Mouse (Mus musculus) erythroid progenitor cell, adult 5-6 weeks (primary cell): Measurements from ENCODE around the gene Iyd. TPM values are rescaled to one million over a fixed set of nuclear protein-coding genes. Genes with fewer than 3 reads are reported as not detected.

Experiments
- ATAC-seq: replicated peaks from 2 replicates; pipeline ENCODE4 v1.8.0; 2016; ENCODE audit warnings: moderate number of reproducible peaks, mild to moderate bottlenecking, moderate TSS enrichment, inconsistent platforms; ENCODE audit not compliant: poor library complexity, low FRiP score, severe bottlenecking
- total RNA-seq, 2 experiments: library from RNA; stranded (forward) in 1 of 2; stranded (reverse) in 1 of 2; fragments of 150-400 nt in 1 of 2; fragments of 186-747, 209-891 nt in 1 of 2; gene quantifications; 2 replicates each; pipeline versions ENCODE4 v1.2.3 to v1.2.4; 2015 to 2017; ENCODE audit warnings: low replicate concordance in 2 of 2

The Iyd gene
- total RNA-seq, 2 experiments from 2014 or later = not detected

DNA sequence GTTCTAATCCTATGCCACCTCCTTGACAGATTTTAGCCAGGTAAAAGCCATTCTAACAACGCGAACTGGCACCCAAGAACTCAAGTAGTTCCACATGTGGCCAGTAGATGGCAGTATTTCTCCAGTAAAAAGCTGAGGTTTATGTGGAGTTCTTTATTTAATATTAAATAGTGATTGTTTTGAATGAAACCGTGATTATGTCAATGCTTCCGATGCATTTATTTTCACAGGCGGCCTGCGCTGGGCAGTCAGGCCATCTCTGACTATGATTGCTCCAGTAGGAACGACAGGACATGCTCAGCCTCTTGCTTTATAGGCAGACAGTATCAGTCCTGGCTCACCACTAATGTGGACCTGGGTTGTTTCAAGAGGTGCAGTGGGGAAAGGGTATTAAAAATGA lies 5.6 kb upstream of the Iyd start:
- no peak for ATAC-seq

DNA sequence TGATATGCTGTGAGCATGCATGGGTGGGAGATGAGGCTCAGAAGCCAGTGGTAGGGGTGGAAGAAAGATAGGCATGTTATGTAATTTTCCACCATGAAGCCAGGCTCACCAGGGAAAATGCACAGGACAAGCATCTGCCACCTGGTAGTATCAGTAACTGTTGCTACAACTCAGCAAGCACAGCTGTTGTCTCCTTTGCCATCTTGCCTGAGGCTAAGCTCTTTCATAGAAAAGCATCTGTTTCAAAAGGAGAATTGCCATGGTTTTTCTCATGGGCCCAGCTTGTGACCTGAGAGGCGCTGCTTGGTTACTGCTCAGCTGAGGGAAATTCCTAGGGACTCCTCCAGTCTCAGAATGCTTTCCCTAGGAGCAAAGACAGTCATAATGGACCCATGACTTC lies 3.7 kb upstream of the Iyd start:
- ATAC-seq = no peak

DNA sequence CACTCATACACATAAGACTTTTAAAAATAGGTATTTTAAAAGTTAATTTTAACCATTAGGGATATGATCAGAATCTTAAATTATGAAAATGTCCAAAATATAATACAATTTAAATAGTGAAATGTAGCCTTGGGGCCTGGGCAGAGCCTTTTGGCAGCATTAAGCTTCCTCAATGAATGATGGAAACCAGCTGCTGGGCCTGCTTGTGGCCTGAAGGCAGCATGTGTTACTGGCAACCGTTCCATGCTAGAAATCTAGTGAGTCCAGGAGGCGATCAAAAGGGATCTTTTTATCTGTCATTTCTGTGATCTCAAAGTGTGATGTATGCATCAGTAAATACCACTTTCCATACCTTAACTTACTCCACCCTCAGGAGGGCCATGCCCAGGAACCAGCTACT lies 9.3 kb downstream of the Iyd start:
- ATAC-seq = no peak

GRCm38 (mm10) chr10:3555128-3555527 lies 15.1 kb downstream of the Iyd start:
- ATAC-seq = no peak

GRCm38 (mm10) chr10:3556538-3556937 lies 16.5 kb downstream of the Iyd start:
- no peak for ATAC-seq

- no peak for ATAC-seq
Observed at GRCm38 (mm10) chr10:3559136-3559535, 19.1 kb downstream of the Iyd start.

- ATAC-seq = no peak
Observed at GRCm38 (mm10) chr10:3562165-3562564, 22.1 kb downstream of the Iyd start.

- ATAC-seq = no peak
Observed at GRCm38 (mm10) chr10:3565126-3565525, 25.1 kb downstream of the Iyd start.

- ATAC-seq = no peak
Observed at GRCm38 (mm10) chr10:3567821-3568220, 27.8 kb downstream of the Iyd start.

DNA sequence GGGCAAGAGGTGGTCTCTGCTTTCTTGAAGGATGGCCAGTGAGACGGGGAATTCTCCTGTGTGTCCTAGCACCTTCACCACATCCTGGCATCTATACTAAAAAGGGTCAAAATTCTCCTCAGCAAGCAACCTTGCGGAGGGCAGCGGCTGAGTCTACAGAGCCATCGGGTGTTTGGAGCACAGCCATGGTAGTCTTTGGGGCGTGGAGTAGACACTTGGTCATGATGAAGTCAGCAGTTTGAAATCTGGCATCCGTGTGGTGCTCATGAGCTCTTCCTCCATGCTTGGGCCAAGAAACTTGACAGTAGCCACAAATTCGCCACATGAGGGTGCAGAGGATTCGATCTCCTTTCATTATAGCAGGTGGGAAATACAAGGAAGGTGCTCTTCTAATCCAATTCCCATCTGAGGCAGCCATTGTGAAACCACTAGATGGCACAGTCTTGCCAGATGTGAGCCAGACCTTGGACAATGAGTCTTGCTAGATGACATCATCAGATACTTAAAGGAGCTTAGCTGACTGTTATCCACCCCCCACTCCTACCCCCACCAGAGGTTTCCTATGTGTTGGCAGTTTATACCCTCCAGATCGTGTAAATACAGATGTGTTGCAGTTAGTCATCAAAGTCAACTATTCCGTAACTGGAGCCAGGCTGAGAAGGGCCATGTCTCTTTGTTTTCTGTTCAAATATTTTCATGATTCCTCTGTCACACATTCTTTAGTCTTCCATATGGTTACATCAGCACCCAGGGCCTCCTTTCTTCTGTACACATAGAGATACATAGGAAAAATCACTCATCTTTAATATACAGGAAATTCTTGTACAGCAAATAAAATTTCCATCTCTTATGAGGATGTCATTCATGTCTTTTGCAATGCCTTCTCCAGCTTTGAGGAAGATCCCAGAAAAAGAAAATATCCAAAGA lies 32.9 kb downstream of the Iyd start:
- ATAC-seq = no peak

GRCm38 (mm10) chr10:3573905-3574500 lies 34.0 kb downstream of the Iyd start:
- ATAC-seq = no peak

GRCm38 (mm10) chr10:3590632-3591031 lies 50.6 kb downstream of the Iyd start:
- no peak for ATAC-seq

GRCm38 (mm10) chr10:3591790-3592189 lies 51.8 kb downstream of the Iyd start:
- no peak for ATAC-seq

DNA sequence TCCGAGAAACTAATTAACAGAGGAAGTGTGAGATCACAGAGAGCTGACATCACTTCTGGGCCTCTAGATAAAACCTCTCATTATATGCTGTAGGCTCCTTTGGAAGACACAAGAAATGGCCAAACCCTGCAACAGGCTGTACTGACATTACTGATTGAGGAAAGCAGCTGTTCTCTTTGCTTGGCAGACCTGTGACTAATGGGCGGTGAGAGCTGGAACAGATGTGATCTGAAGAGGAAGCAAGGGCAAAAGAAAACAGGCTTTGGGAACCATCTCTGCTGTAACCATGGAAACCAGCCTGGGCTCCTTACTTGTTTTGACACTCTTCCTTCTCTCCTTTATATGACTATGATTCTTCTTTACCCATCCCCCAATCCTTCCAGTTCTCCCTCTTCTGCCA lies 56.7 kb downstream of the Iyd start:
- ATAC-seq = no peak

- ATAC-seq = no peak
Observed at GRCm38 (mm10) chr10:3597760-3598159, 57.7 kb downstream of the Iyd start.

Other genes starting within 250 kb of the Iyd start
- gene Ppp1r14c, start 174.2 kb upstream of the Iyd start, total RNA-seq (2015; ENCODE audit: low replicate concordance) = not detected in 2 replicates
- gene Ppp1r14c, start 174.2 kb upstream of the Iyd start, total RNA-seq (2017; ENCODE audit: low replicate concordance) = not detected in 2 replicates
- gene Plekhg1, start 200.1 kb downstream of the Iyd start, total RNA-seq (2015; ENCODE audit: low replicate concordance) = 0.72 and 2.5 TPM in 2 replicates
- gene Plekhg1, start 200.1 kb downstream of the Iyd start, total RNA-seq (2017; ENCODE audit: low replicate concordance) = 0.51 TPM in 1 of 2 replicates, not detected in the other